Mouse (Mus musculus): ENCODE data around the gene Acsm4. TPM values are rescaled to one million over a fixed set of nuclear protein-coding genes. Genes with fewer than 3 reads are reported as not detected.

Acsm4 gene
- polyA plus RNA-seq, 1 experiment, result not detected

- H3K4me1 ChIP-seq (ENCODE audit: control insufficient read depth, insufficient read depth, low read length), result peaks cover 4% of the 10 kb centered on the region; the same call in 1 of the 2 replicates
- no peak overlapping the region for H3K27ac ChIP-seq (ENCODE audit: insufficient read depth, low read depth, low read length)
- TF ChIP-seq CTCF (IDR thresholded peaks at IDR 0.05; ENCODE audit: insufficient read depth, low read depth, low read length) (no peak), POLR2A (IDR thresholded peaks at IDR 0.05; ENCODE audit: insufficient read depth, low read depth, low read length) (no peak)
- 85% methylated on average over 2 of the region's 2 CpGs for WGBS
- H3K4me3 ChIP-seq (ENCODE audit: insufficient read depth, low read depth, low read length), result no peak overlapping the region
These were observed 58.9 kb downstream of the Acsm4 start for GRCm38 (mm10) chr7:119748761-119749160.

DNA sequence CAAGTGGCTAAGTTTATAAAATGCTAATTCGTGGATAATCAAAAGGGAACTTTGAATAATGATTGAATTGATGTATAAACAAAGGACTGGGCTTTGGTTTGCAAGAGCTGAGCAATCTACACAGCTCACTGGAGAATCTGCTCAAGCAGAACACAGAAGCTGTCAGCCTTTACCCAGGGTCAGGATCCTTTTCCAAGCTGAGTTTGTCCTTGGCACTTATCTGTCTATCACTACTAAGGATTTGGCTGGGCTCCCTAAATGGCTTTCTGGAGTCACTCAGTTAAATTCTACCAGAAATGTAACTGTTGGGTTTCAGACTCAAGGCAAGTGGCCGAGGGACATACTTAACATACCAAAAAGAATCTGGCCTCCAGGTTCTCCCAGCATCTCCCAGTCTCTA is 60.1 kb downstream of the Acsm4 start:
- Histone ChIP-seq H3K4me3 (ENCODE audit: insufficient read depth, low read depth, low read length) (no peak overlapping the region), H3K27ac (ENCODE audit: insufficient read depth, low read depth, low read length) (no peak overlapping the region), H3K4me1 (ENCODE audit: control insufficient read depth, insufficient read depth, low read length) (no peaks in the 10 kb centered on the region)
- TF ChIP-seq POLR2A (IDR thresholded peaks at IDR 0.05; ENCODE audit: insufficient read depth, low read depth, low read length), result no peak
- TF ChIP-seq CTCF (IDR thresholded peaks at IDR 0.05; ENCODE audit: insufficient read depth, low read depth, low read length), result no peak
- whole genome bisulfite sequencing, result 51% methylated on average over 2 of the region's 2 CpGs

DNA sequence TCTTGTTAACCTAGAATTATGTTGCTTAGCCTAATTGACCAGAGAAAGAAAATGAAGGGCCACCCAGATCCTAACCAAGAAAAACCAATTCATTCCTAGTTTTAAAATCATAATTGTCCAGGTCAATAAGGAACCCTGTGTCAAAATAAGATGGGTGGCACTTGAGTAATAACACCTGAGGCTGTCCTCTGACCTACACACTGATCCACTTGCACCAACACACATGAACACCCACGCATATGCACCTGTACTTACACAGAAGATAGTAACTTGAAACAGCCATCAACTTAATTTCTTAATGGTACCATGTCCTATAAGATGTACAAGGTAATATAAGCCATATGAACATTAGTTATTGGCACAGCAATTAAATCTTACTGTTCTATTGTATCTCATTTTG is 63.9 kb downstream of the Acsm4 start:
- WGBS, result 92% methylated on average over 1 of the region's 1 CpGs
- H3K4me3 ChIP-seq (ENCODE audit: insufficient read depth, low read depth, low read length), result no peak overlapping the region

DNA sequence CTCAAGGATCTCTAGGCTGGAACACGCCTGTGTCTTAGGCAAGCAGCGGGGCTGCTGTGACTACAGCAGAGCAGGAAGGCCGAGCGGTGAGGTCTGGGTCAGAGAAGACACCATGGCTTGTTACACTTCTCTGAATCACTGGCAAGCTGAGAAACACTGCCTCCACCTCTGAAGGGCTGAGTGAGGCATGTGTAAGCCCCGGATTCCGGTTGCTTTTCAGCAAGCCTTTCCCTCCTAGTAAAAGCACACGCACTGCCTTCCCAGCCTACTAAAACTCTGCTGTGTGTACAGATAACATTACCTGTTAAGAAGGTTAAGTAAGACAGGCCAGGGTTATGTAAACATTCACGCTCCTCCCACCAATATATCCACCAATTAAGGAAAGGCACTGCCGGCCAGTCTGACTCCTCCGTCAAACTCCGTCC is 70.7 kb downstream of the Acsm4 start, which contains the start of gene Acsm3:
Acsm3 (plus strand) TSS at position 397 of the 425 bp plus-strand sequence.
- no peak for TF ChIP-seq POLR2A (IDR thresholded peaks at IDR 0.05; ENCODE audit: insufficient read depth, low read depth, low read length)
- TF ChIP-seq CTCF (IDR thresholded peaks at IDR 0.05; ENCODE audit: insufficient read depth, low read depth, low read length), result no peak
- Histone ChIP-seq H3K4me1 (ENCODE audit: control insufficient read depth, insufficient read depth, low read length) (no peaks in the 10 kb centered on the region), H3K27ac (ENCODE audit: insufficient read depth, low read depth, low read length) (no peak within 1 kb of the TSS), H3K4me3 (ENCODE audit: insufficient read depth, low read depth, low read length) (no peak within 1 kb of the TSS)
- WGBS, result 89% methylated on average over 11 of the region's 11 CpGs

More for the DNA sequence above, 63.9 kb downstream of the Acsm4 start:
- no peak overlapping the region for H3K27ac ChIP-seq (ENCODE audit: insufficient read depth, low read depth, low read length)
- H3K4me1 ChIP-seq (ENCODE audit: control insufficient read depth, insufficient read depth, low read length), result no peaks in the 10 kb centered on the region
- TF ChIP-seq POLR2A (IDR thresholded peaks at IDR 0.05; ENCODE audit: insufficient read depth, low read depth, low read length) (no peak), CTCF (IDR thresholded peaks at IDR 0.05; ENCODE audit: insufficient read depth, low read depth, low read length) (no peak)

DNA sequence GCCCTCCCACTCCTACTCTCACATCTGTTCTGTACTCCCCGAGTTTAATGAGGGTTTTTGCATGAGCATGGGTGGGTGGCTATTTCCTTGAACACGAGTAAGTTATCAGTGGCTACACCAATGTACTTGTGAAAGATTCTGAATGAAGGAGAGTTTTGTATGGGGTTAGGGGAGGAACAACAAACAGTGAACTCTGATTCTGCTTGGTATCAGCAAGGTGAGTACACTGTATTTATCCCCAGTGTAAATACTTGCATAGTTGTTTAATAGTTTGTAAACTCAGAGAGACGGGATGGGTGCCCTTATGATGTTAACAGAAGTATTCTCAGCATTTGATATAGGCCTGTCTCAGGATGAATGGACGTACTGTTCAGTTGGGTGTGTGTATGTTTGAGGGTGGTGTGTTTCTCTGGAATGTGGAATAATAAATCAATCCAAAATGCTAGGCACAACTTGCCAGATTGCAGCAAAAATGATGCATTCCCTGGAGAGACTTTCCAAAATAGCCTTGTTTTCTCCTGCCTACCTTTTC is 72.4 kb downstream of the Acsm4 start:
- Histone ChIP-seq H3K4me1 (ENCODE audit: control insufficient read depth, insufficient read depth, low read length) (no peaks in the 10 kb centered on the region), H3K27ac (ENCODE audit: insufficient read depth, low read depth, low read length) (no peak overlapping the region), H3K4me3 (ENCODE audit: insufficient read depth, low read depth, low read length) (no peak overlapping the region)
- TF ChIP-seq POLR2A (IDR thresholded peaks at IDR 0.05; ENCODE audit: insufficient read depth, low read depth, low read length), result no peak
- no peak for TF ChIP-seq CTCF (IDR thresholded peaks at IDR 0.05; ENCODE audit: insufficient read depth, low read depth, low read length)
- WGBS, result 56% methylated on average over 4 of the region's 4 CpGs

Other genes with a start within 250 kb of the Acsm4 start
- not detected in 2 replicates for gene Gp2, start 230.7 kb upstream of the Acsm4 start, polyA plus RNA-seq (2012; ENCODE audit: insufficient read depth, insufficient read length, low replicate concordance, missing spikeins)
- gene Umod, start 210.7 kb upstream of the Acsm4 start, polyA plus RNA-seq (2012; ENCODE audit: insufficient read depth, insufficient read length, low replicate concordance, missing spikeins), result not detected in 2 replicates
- gene Acsm5, start 170.6 kb upstream of the Acsm4 start, polyA plus RNA-seq (2012; ENCODE audit: insufficient read depth, insufficient read length, low replicate concordance, missing spikeins), result not detected in 2 replicates
- gene Pdilt, start 166.5 kb upstream of the Acsm4 start, polyA plus RNA-seq (2012; ENCODE audit: insufficient read depth, insufficient read length, low replicate concordance, missing spikeins), result not detected in 2 replicates
- gene Acsm2, start 135.7 kb upstream of the Acsm4 start, polyA plus RNA-seq (2012; ENCODE audit: insufficient read depth, insufficient read length, low replicate concordance, missing spikeins), result not detected in 2 replicates
- gene Acsm1, start 83.0 kb upstream of the Acsm4 start, polyA plus RNA-seq (2012; ENCODE audit: insufficient read depth, insufficient read length, low replicate concordance, missing spikeins), result not detected in 2 replicates
- gene Thumpd1, start 30.8 kb downstream of the Acsm4 start, polyA plus RNA-seq (2012; ENCODE audit: insufficient read depth, insufficient read length, low replicate concordance, missing spikeins), result not detected in 2 replicates
- not detected in 2 replicates for gene Acsm3, start 70.9 kb downstream of the Acsm4 start, polyA plus RNA-seq (2012; ENCODE audit: insufficient read depth, insufficient read length, low replicate concordance, missing spikeins)
- gene Rexo5, start 104.0 kb downstream of the Acsm4 start, polyA plus RNA-seq (2012; ENCODE audit: insufficient read depth, insufficient read length, low replicate concordance, missing spikeins), result not detected in 2 replicates
- gene Eri2, start 104.0 kb downstream of the Acsm4 start, polyA plus RNA-seq (2012; ENCODE audit: insufficient read depth, insufficient read length, low replicate concordance, missing spikeins), result not detected in 2 replicates
- not detected in 2 replicates for gene Lyrm1, start 205.8 kb downstream of the Acsm4 start, polyA plus RNA-seq (2012; ENCODE audit: insufficient read depth, insufficient read length, low replicate concordance, missing spikeins)
- gene Dcun1d3, start 206.3 kb downstream of the Acsm4 start, polyA plus RNA-seq (2012; ENCODE audit: insufficient read depth, insufficient read length, low replicate concordance, missing spikeins), result not detected in 2 replicates

All from olfactory bulb, adult 2 months (tissue).